Mouse (Mus musculus) adrenal gland, postnatal 10 days (tissue): ENCODE measurements around the gene Anln. TPM values are rescaled to one million over a fixed set of nuclear protein-coding genes. Genes with fewer than 3 reads are reported as not detected.

Source experiments
- DNase-seq: peaks from one replicate; pipeline ENCODE4 v3.0.0; 2021; ENCODE audit warnings: mixed read lengths
- total RNA-seq, 2 experiments: library from RNA; stranded (reverse); gene quantifications; 2 replicates each; pipeline ENCODE4 v1.2.3; 2021

Gene Anln
- total RNA-seq, 2 experiments from 2014 or later = 15.8 to 19.8 TPM

DNA sequence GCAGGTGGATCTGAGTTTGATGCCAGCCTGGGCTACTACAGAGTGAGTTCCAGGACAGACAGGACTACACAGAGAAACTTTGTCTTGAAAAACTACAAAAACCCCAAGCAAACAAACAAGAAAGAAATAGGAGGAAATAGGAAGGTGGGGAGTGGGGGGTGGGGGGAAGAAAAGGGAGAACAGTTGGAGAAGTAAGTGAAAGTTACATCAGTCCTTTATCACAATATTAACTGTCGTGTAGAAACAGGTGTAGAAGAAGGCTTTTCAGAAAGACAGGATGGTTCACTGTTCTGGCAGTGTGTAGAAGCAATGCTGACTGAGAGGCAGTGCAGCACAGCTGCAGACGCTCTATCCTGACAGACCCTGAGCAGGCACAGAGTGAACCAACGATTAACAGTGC lies 14.0 kb upstream of the Anln start:
- no peak for DNase-seq

DNA sequence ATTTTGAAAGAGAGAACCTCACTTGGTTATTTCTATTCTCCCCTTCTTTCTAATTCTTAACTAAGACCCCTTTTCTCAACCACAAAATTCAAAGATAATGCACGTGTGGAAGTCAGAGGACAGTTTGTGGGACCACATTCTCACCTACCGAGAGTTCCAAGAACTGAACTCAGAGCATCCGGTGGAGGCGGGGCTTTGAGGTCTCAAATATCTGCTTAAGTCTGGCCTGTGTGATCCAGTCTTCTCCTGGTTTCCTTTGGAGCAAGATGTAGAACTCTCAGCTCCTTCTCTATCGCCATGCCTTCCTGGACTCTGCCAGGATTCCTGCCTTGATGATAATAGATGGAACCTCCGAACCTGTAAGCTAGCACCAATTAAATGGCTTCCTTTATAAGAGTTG lies 13.0 kb upstream of the Anln start:
- DNase-seq = no peak

DNA sequence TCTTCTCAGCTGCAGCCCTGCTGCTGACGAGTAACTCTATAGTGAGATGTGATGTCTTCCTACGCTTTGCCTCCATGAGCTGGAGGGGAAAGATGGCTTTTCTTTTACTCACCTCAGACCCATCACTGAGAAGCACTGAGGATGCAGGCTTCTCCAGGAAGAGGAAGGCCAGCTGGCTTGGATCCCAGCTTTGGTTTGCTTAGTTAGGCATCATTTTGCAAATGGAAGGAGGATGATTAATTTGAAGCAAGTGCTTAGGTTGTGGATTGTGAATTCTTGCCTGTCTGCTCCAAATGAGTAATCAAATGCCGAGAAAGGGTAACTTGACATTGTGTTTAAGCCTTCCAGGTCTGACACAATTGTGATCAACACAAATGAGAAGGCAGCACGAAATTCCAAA lies 10.0 kb upstream of the Anln start:
- no peak for DNase-seq

DNA sequence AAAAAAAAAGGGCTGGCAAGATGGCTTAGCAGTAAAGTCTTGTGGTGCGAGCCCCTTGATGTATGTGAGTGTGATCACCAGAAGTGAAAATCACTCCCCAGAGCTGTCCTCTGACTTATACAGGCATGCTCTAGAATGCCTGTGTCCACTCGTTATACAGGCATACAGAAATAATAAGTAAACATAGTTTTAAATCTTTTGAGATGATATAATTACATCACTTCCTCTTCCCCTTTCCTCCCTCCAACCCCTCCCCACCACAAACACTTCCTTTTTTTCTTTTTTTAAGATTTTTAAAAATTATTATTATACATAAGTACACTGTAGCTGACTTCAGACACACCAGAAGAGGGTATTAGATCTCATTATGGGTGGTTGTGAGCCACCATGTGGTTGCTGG lies 5.7 kb upstream of the Anln start:
- DNase-seq = no peak

DNA sequence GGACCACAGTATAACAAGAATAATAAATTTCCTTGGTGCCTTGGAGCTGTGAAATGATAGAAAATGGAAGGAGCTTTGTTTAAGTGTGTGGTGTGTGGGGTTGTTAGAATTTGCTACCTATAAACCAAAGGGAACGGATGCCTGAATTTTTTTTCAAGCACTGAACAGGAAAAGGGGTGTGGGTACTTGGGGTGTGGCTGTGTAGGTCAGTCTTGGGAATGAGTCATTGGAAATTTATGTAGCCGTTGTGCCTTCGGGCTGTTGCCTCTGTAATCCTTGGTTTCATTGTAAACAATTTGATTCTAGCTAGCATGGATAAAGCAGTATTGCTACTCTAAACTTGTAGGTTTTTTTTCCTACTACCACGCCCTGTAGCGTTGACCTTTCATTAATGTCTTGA lies 1.4 kb upstream of the Anln start:
- no peak for DNase-seq

DNA sequence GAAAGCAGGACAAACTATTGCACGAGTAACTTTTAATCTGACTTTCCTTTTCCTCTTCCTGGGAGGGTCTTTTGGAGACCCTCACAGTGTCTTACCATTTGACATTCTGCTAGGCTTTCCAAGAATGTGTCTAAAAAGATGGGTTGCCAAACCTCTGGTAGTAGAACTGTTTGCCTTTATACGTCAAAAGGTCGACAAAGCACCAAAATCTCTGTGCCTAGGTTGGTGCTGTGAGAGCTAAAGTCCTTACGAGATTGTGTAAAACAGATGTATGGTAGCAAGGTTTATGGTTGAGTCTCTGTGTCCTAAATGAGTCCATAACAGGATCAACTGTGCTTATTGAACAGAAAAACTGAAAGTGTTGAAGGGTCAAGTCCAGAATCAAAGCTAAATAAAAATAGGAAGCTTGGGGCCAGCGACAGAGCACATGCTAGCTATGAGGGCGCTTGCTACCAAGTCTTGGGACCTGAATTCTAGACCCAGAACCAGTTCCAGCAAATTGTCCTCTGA lies 803 bp upstream of the Anln start:
- DNase-seq = no peak

DNA sequence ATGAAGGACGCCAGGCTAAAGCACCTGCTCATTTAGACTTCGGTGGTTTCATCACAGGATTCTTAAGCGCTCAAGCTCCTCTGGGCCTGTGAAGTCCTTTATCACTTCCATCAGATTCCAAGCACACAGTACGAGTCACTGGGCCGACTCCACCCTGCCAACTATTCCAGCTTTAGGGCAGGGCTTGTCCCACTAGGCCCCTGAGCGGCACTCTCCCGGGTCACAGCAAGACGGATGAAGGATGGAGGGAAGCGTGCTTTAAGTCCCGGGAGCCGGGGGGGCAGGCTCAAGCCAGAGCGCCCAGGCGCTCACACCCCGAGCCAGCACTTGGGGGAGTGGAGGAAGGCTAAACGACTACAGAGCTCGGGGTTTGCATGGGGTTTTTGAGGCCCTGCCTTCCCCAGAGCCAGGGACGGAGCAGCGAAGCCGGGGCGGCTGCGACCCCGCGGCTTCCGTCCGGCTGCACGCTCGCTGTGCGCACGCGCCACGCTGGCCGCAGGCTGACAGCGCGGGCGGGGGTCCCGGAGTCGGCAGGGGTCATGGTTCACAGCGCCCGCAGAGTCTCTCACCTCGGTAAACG lies 497 bp downstream of the Anln start:
- DNase-seq = no peak

DNA sequence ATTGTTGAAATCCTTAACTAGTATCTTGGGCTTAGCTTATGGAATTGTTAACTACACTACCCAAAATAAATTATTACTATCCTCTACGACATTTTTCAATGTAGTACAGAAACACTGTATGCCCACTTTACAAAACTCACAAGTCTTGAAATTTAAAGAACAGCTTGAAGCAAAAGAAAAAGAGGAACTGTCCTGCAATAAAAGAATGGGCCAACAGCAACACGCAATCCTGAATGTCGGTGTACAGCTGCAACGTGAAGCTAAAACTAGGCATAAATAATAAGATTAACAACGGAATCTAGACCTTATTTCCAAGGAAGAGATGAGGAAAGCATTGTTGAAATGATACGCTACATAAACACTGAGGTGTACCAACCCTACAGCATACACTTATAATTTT lies 1.1 kb downstream of the Anln start:
- DNase-seq = no peak

DNA sequence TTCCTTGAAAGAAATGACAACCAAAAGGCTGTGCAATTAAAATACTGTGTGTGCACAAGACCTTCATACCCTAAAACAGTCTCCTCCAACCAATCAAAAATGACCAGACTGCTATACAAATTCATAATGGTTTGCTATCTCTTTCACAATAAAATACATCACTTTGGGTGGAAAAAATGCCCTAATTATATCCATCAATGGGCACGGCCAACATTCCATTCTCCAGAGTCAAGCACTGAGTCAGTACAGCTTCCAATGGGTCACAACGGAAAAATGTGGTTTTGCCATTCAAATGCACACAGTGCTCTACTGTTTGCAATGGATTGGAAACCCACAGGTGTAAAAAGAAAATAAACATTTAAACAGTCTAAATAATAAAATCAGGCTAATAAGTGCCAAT lies 3.1 kb downstream of the Anln start:
- no peak for DNase-seq

DNA sequence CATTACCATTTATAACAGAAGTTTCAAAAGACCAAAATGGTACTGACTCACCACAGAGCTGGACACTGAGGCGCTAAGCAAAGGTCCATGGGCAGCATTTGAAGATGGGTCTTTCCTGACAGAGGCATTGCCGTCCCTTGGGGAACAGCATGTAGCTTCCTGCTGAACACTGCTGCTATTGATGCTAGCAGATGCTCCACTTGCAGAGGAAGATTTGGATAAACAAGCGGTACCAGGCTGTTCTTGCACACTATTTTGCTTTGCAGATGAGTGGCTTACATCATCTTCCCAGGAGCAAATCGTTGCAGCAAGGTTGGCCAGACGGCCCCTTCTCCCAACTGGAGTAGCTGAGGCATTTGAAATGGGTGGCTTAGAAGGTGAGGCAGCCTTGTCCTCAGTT lies 12.9 kb downstream of the Anln start:
- DNase-seq = no peak

DNA sequence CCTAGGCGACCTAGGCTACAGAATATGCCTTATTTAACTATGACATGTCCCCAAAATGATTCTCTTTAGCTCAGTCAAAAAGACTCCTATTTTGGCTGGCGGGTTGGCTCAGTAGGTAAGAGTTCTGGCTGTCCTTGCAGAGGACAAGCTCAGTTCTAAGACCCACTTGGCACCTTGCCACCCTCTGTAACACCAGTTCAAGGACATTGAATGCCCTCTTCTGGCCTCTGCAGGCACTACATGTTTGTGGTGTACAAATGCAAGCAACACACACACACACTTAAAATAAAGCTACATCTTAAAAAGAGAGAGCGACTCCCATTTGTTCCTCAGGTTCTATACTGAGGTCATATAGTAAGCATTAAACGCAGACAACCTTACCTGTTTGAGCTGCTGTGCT lies 16.2 kb downstream of the Anln start:
- DNase-seq = peak; percentile 36

DNA sequence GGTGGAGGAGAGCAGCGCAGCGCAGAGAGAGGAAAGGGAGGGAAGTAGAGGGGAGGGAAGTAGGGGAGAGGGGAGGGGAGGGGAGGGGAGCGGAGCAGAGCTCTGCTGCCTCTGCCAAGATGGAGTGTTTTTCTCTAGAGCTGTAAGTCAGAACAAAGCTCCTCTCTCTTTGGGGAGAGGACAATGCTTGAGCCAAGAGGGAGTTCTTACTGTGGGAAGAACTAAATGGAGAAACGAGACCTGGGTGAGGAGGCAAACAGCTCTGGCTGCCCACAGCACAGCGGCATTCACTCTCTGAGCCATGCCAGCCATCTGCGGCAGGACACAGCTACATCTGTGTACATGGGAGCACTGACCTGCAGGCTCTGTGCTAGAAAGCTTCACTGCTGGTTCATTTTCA lies 21.0 kb downstream of the Anln start:
- DNase-seq = peak; percentile 10

DNA sequence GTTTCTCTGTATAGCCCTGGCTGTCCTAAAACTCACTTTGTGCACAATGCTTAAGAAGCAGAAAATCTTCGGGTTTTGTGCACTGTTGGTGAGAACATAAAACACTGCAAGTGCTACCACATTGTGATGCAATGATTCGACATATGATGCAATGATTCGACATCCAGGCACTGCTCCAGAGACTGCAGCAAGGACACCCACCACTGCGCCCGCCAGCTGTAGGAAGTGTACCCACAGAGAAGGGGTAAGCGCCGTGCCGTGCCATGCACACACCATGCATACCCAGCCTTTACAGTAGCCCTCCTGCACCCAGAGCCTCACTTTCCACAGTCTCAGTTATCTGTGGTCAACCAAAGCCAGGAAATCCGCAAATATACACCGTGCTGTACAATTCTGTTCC lies 22.4 kb downstream of the Anln start:
- DNase-seq = peak; percentile 56

DNA sequence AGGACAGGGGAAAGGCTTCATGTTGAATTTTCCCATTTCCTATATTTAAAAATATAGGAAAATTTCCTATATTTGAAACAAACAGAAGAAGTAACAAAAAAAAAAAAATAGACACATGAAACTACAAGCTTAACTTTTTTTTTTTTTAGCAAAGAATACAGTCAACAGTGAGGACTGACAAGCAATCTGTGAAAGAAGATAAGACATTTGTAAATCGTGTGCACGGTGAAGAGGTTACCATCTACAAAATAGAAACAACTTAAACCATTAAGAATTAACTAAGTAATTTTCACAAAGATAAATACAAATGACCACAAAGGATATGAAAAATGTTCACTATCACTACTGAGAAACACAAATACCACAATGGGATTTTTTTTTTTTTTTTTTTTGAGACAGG lies 22.8 kb downstream of the Anln start:
- DNase-seq = no peak

DNA sequence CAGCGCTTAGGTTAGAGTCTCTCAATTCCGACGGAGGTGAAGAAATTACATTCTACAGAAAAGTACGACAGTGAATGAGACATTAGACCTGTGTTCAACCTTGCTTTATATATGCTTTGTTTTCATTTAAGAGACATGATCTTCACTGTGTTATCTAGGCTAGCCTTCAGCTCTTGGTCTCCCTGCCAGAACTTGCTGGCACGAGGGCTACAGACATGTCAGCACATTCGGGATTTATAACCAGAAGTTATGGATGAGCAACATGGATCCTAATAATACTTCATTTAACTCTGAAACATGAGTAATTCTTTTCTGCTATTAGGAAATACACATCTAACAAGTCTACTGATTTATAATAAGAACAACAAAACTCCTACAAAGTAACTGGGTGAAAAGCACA lies 28.1 kb downstream of the Anln start:
- peak; percentile 27 for DNase-seq

DNA sequence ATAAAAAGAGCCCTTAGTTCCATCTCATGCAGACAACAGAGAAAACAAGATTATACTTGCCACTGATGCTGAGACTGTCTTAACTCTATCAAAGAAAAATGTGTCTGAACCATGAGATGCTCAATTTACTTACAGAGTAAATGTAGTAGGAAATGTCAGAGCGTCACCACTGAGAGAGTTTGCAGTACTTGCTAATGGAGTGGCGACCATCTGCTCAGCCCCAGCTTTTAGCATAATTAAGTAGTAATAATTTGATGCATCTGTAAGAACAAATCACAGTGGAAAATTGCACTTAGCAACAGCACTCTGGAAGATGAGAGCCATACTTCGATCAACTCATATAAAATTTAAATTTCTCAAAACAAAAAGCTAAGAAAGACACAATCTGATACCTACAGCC lies 33.1 kb downstream of the Anln start:
- DNase-seq = no peak

DNA sequence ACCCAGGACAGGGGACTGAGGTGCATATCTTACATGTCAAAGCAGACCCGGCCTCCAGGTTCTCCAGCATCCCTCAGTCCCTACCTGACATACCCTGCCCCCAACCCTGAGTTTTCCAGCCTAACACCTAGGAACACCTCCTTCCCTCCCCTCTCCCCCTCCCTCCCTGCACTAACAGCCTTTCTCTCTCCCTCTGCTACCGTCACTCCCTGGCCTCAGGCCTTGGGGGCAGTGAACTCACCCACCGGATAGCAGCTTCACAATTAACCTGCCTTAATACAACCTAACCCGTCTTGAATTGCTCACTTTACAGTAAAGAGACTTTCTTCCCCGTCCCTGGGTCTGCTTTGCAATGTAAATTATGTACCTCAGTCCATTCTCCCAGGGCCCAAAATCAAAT lies 35.1 kb downstream of the Anln start:
- DNase-seq = no peak

DNA sequence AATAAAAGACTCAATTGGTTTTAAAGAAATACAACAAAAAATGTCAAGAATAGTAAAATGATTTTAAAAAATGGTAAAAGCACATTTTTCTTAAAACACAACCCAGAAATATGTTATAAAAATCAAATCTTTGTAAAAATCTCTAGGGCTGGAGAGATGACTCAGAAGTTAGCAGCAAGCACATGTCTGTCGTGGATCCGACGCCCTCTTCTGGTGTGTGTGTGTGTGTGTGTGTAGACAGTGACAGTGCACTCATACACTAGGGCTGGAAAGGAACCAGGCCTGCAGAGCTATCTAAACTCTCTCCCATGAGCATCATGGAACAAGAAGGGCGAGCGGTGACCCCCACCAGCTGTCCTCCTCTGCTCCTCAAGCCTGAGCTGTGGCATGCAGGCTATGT lies 35.5 kb downstream of the Anln start:
- no peak for DNase-seq

DNA sequence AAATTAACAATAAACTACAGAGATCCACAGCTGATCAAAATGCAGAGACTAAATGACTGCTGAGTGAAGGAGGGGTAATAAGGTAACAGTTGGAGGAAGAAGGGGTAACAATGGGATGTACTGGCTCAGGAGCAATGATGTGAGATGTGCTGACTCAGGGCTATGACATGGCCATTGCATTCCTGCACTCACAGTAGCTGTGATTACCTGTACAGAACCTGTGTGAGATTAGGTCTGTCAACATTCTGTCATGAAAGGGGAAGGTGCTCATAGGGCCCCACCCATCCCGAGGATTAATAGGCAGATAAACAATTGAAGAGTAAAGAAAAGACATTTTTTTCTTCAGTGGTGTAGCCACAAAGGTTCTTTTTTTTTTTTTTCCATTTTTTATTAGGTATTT lies 48.7 kb downstream of the Anln start:
- DNase-seq = no peak

DNA sequence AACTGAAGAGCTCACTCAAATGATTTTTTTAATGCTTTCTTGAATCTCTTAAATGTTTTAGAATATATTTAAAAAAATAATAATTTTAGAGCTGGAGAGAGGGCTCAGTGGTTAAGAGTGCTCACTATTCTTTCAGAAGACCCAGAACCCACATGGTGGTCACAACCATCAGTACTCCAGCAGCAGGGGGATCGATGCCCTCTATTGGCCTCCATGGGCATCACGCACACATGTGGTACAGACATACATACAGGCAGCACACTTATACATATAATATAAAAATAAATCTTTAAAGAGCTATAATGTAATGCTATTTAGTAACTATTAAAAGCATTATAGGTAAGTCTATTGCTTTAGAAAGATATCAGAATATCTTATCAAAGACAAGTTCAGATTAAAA lies 51.8 kb downstream of the Anln start:
- no peak for DNase-seq

DNA sequence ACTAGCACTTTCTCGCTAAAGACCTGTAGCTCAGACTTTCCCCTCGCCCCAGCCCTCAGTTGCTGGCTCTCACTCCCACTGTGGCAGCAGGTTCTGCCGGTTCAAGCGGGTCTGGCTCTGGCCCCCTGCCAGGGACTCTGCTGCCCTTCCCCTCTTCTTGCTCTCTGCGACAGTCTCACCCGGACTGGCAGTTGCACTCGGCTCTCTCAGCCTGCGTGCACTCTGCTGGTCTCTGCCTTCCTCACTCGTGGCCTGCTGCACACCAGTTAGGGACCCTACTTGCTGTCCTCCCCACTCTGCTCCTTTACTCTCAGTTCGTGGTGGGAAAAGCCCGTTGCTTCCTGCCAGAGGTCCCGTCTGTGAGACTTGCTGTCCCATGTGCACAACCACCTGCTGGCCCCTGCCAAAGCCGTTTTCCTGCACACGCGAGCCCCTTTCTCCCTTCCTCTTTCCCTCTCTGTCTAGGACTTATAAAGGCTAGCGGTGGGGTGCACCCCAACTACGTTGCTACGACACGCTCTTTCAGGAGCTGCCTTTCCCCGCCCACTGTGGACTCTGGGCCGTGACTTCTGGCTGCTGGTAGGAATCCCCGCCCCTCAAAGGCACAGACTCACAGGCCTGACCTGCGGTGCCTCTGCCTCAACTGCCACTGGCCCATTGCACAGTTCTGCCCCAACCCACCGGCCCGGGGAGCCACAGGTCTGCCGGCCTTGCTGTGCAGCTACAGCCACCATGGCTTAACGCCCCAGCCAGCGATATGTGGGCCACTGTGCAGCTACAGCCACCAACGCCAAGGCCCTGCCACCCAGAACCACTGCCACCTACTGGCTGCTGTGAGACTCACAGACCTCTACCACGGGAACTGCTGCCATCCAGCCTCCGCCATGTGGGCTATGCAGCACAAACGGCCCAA lies 61.3 kb downstream of the Anln start:
- peak; percentile 90 for DNase-seq

DNA sequence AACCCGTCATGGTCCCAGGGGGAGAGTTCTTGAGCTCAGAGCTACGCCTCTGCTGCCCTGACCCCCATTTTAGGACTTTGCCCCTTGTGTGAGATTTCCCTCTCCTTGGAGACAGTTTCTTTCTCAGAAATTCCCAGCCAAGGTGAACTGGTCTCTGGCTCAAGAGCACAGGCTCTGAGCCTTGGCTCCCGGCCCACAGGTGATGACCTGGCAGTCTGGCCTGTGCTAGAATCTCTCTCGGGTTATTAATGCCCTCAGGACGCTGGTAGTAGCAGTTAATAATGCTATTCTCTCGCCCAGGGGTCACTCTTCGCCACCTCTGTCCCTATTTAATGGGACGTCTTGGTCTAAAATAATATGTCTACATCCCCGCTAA lies 61.9 kb downstream of the Anln start:
- DNase-seq = peak; percentile 54

DNA sequence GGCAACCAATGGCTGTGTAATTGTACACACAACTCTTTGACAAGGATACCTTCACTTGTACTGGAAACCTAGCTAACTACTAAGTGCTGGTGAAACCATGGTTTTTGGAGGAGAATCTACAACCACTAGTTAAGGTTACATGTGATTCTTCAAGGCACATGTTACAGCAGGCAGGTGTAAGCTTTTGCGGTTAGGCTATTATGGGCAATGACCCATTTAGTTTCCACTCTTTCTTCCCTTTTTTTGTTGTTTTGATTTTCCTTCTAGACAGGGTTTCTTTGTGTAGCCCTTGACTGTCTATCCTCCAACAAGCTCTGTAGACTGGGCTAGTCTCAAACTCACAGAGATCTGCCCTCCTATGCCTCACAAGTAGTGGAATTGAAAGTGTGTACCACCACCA lies 64.4 kb downstream of the Anln start:
- no peak for DNase-seq
